In genomic region chr6:4488966-4489365, GRCm38 (mm10) we compare ENCODE assay signal across 9 mouse cellular contexts. TPM values are rescaled to one million over a fixed set of nuclear protein-coding genes. Genes with fewer than 3 reads are reported as not detected.
DNase-seq lines count a peak whose midpoint lies in the region; ATAC-seq lines count a peak whose summit lies in the region.
"Had no signal": no experiment of that assay in that cellular context is flagged by ENCODE, and none has a peak within 500 bp of the region (broad histone marks: within the 10 kb centered on the region; RNA-seq: fewer than 3 reads in every experiment).

No protein-coding gene starts in this region.

- no peaks in the 10 kb centered on the region for H3K36me3 ChIP-seq in kidney, embryonic 16.5 days (ENCODE audit: insufficient read depth, low read length)
- no peaks in the 10 kb centered on the region for H3K36me3 ChIP-seq in hindbrain, embryonic 10.5 days
- no peaks in the 10 kb centered on the region for H3K36me3 ChIP-seq in liver, embryonic 12.5 days

- peak overlapping the region; percentile 41 for H3K4me2 ChIP-seq in kidney, embryonic 16.5 days (replicated peaks; ENCODE audit: low read depth, low read length)
- H3K4me2 ChIP-seq in liver, embryonic 12.5 days = no peak overlapping the region

- H3K27ac ChIP-seq in kidney, embryonic 16.5 days (ENCODE audit: low read length) = peak overlapping the region; percentile 93
- H3K27ac ChIP-seq in hindbrain, embryonic 10.5 days = peak overlapping the region; percentile 77
- peak overlapping the region; percentile 54 for H3K27ac ChIP-seq in liver, embryonic 12.5 days

- 19% methylated on average over 1 of the region's 1 CpGs for WGBS in kidney, embryonic 16.5 days
- 67% methylated on average over 1 of the region's 1 CpGs for WGBS in hindbrain, embryonic 10.5 days
- WGBS in liver, embryonic 12.5 days (ENCODE audit: insufficient replicate concordance) = 39% methylated on average over 1 of the region's 1 CpGs

- no peak for ATAC-seq in kidney, embryonic 16.5 days (ENCODE audit: low FRiP score, low TSS enrichment)
- no peak for ATAC-seq in liver, embryonic 12.5 days

- no peak for DNase-seq in kidney, postnatal 36 days
- peak; percentile 28 for DNase-seq in embryo, embryonic 9.5 days (ENCODE audit: extremely low spot score)
- DNase-seq in hindbrain, embryonic 10.5 days (ENCODE audit: low spot score) = no peak
- no peak for DNase-seq in adrenal gland, postnatal 10 days
- DNase-seq in spleen, postnatal 10 days (ENCODE audit: low spot score in 2 of 2) = no peak
- no peak for DNase-seq in Muller cell, postnatal 12 days (ENCODE audit: inconsistent ontology term)
- DNase-seq: thymus, postnatal 25 days had no signal

- no peaks in the 10 kb centered on the region for H3K9me3 ChIP-seq in kidney, embryonic 16.5 days (ENCODE audit: low read length)
- H3K9me3 ChIP-seq in hindbrain, embryonic 10.5 days = no peaks in the 10 kb centered on the region
- H3K9me3 ChIP-seq in liver, embryonic 12.5 days (replicated peaks) = no peaks in the 10 kb centered on the region

- H3K9ac ChIP-seq in kidney, embryonic 16.5 days (replicated peaks; ENCODE audit: low read length) = peak overlapping the region; percentile 50; the same call in 1 of the 2 replicates
- H3K9ac ChIP-seq in liver, embryonic 12.5 days = no peak overlapping the region

- peak overlapping the region; percentile 12; the same call in 1 of the 2 replicates for H3K4me3 ChIP-seq in kidney, embryonic 16.5 days (ENCODE audit: low read length)
- H3K4me3 ChIP-seq in hindbrain, embryonic 10.5 days = no peak overlapping the region
- H3K4me3 ChIP-seq in liver, embryonic 12.5 days = no peak overlapping the region

- H3K27me3 ChIP-seq in kidney, embryonic 16.5 days (ENCODE audit: insufficient read depth, low read length) = no peaks in the 10 kb centered on the region
- H3K27me3 ChIP-seq in hindbrain, embryonic 10.5 days (ENCODE audit: insufficient read depth, poor library complexity, severe bottlenecking) = no peaks in the 10 kb centered on the region
- H3K27me3 ChIP-seq in liver, embryonic 12.5 days (replicated peaks) = no peaks in the 10 kb centered on the region

- peaks cover 28% of the 10 kb centered on the region for H3K4me1 ChIP-seq in kidney, embryonic 16.5 days (ENCODE audit: insufficient read depth, low read length)
- peaks cover 26% of the 10 kb centered on the region for H3K4me1 ChIP-seq in hindbrain, embryonic 10.5 days (replicated peaks)
- H3K4me1 ChIP-seq in liver, embryonic 12.5 days = no peaks in the 10 kb centered on the region

RNA-seq across cellular contexts. Expression of gene Col1a2, which starts 15.6 kb away (rescaled TPM):
- polyA plus RNA-seq in kidney, embryonic 16.5 days (2015; fragmentation: Nextera tagmentation; extraction: Ambion mirVana) = 551 and 618 TPM in 2 replicates
- polyA plus RNA-seq in hindbrain, embryonic 10.5 days (2016; fragmentation: Nextera tagmentation; extraction: Ambion mirVana) = 99.8 and 130 TPM in 2 replicates
- 85.5 and 94.7 TPM in 2 replicates for polyA plus RNA-seq in liver, embryonic 12.5 days (2016; fragmentation: Nextera tagmentation; extraction: Ambion mirVana)
- total RNA-seq in adrenal gland, postnatal 10 days (2021) = 1,000 to 10,000 TPM in 1 of 2 experiments, 100 to 1,000 TPM in 1; 549 to 1,048 TPM
